Mouse (Mus musculus): ENCODE measurements around the gene Gng10.

GRCm38 (mm10) chr4:58995251-58995693, 39.6 kb upstream of the Gng10 start:
- TF ChIP-seq CTCF (IDR thresholded peaks at IDR 0.05; ENCODE audit: extremely low read depth, insufficient read depth, low read length): no peak
- no peak for TF ChIP-seq POLR2A (IDR thresholded peaks at IDR 0.05; ENCODE audit: extremely low read depth, insufficient read depth, low read length)

All from cortical plate, adult 2 months (tissue).